Mouse (Mus musculus) layer of hippocampus, adult 18-20 months (tissue): ENCODE results near the gene Tdrd7. TPM values are rescaled to one million over a fixed set of nuclear protein-coding genes. Genes with fewer than 3 reads are reported as not detected.

Source experiments
- DNase-seq, 2 experiments: peaks; one replicate each; pipeline ENCODE4 v3.0.0; 2022; ENCODE audit warnings: low spot score in 2 of 2
- total RNA-seq, 2 experiments: library from RNA; stranded (reverse); gene quantifications; 2 replicates each; pipeline ENCODE4 v1.2.3; 2021

Tdrd7 gene
- total RNA-seq, 2 experiments from 2014 or later, result 29.3 to 30.8 TPM

- DNase-seq, result peak; percentile 44 to 69
These were observed 7.3 kb downstream of the Tdrd7 start for GRCm38 (mm10) chr4:45972448-45972854.

- DNase-seq, result no peak
These were observed 7.8 kb downstream of the Tdrd7 start for GRCm38 (mm10) chr4:45972951-45973350.

GRCm38 (mm10) chr4:45976931-45977667 lies 12.0 kb downstream of the Tdrd7 start:
- no peak for DNase-seq

GRCm38 (mm10) chr4:45979916-45980315 lies 14.8 kb downstream of the Tdrd7 start:
- no peak for DNase-seq

- DNase-seq, result no peak
These were observed 15.9 kb downstream of the Tdrd7 start for GRCm38 (mm10) chr4:45981054-45981453.

- no peak for DNase-seq
These were observed 25.4 kb downstream of the Tdrd7 start for GRCm38 (mm10) chr4:45990427-45991135.

- DNase-seq, result peak; percentile 66 to 88
These were observed 33.4 kb downstream of the Tdrd7 start for GRCm38 (mm10) chr4:45998536-45998935.

- no peak for DNase-seq
These were observed 43.1 kb downstream of the Tdrd7 start for GRCm38 (mm10) chr4:46008142-46008793.

GRCm38 (mm10) chr4:46011698-46012097 lies 46.6 kb downstream of the Tdrd7 start:
- no peak for DNase-seq

GRCm38 (mm10) chr4:46015605-46016004 lies 50.5 kb downstream of the Tdrd7 start:
- DNase-seq, result no peak

GRCm38 (mm10) chr4:46023021-46023481 lies 57.9 kb downstream of the Tdrd7 start:
- no peak for DNase-seq

GRCm38 (mm10) chr4:46025893-46026292 lies 60.8 kb downstream of the Tdrd7 start:
- peak in 1 of 2 experiments; percentile 49 for DNase-seq

GRCm38 (mm10) chr4:46028224-46028623 lies 63.1 kb downstream of the Tdrd7 start:
- no peak for DNase-seq

GRCm38 (mm10) chr4:46028781-46029180 lies 63.6 kb downstream of the Tdrd7 start:
- DNase-seq, result no peak

- no peak for DNase-seq
These were observed 64.4 kb downstream of the Tdrd7 start for GRCm38 (mm10) chr4:46029552-46029951.

GRCm38 (mm10) chr4:46032448-46032847 lies 67.3 kb downstream of the Tdrd7 start:
- DNase-seq, result no peak

GRCm38 (mm10) chr4:46033197-46033596 lies 68.1 kb downstream of the Tdrd7 start:
- no peak for DNase-seq

- DNase-seq, result no peak
These were observed 73.4 kb downstream of the Tdrd7 start for GRCm38 (mm10) chr4:46038591-46038891.

GRCm38 (mm10) chr4:46038892-46039751 lies 74.0 kb downstream of the Tdrd7 start, which contains the start of gene Tmod1:
Gene Tmod1 (plus strand): TSS chr4:46038935.
- DNase-seq, result peak in 1 of 2 experiments; percentile 72

GRCm38 (mm10) chr4:46039899-46040298 lies 74.8 kb downstream of the Tdrd7 start:
- DNase-seq, result no peak

GRCm38 (mm10) chr4:46040594-46041192 lies 75.6 kb downstream of the Tdrd7 start:
- peak in 1 of 2 experiments; percentile 61 for DNase-seq
